Mouse (Mus musculus) kidney, adult 2 months (tissue): ENCODE measurements around the gene Orai3. TPM values are rescaled to one million over a fixed set of nuclear protein-coding genes. Genes with fewer than 3 reads are reported as not detected.
"Not testable (repeated sequence)": the region's sequence is repeated elsewhere in the genome, so short reads cannot be mapped to it uniquely, and the experiment has no call there.

Source experiments
- DNase-seq: peaks from one replicate; pipeline ENCODE4 v3.0.0; 2021
- H3K27ac ChIP-seq: fragments of 200-500 bp; 2 replicates; pipeline ENCODE4 v1.5.1; 2012; ENCODE audit warnings: low read depth, low read length, control low read depth, inconsistent platforms; ENCODE audit not compliant: insufficient read depth
- H3K27me3 ChIP-seq: fragments of 200-500 bp; replicated peaks from 2 replicates; pipeline ENCODE4 v1.6.1; 2012; ENCODE audit warnings: mild to moderate bottlenecking, moderate library complexity, low read length, inconsistent platforms; ENCODE audit not compliant: control insufficient read depth, insufficient read depth
- H3K36me3 ChIP-seq: fragments of 200-500 bp; 2 replicates; pipeline ENCODE4 v1.6.1; 2012; ENCODE audit warnings: mild to moderate bottlenecking, moderate library complexity, low read length, inconsistent platforms; ENCODE audit not compliant: control insufficient read depth, insufficient read depth
- H3K4me1 ChIP-seq: fragments of 200-500 bp; 2 replicates; pipeline ENCODE4 v1.6.1; 2011; ENCODE audit warnings: low read length; ENCODE audit not compliant: control insufficient read depth, insufficient read depth
- H3K4me3 ChIP-seq: fragments of 200-500 bp; 2 replicates; pipeline ENCODE4 v1.5.1; 2011; ENCODE audit warnings: mild to moderate bottlenecking, low read depth, low read length, control low read depth; ENCODE audit not compliant: insufficient read depth
- CTCF ChIP-seq: fragments of 200-500 bp; conservative IDR thresholded peaks from 2 replicates; pipeline ENCODE4 v1.5.1; 2011; ENCODE audit warnings: low read depth, mild to moderate bottlenecking, control low read depth, low read length, moderate library complexity, mixed read lengths; ENCODE audit not compliant: insufficient read depth, insufficient read length
- POLR2A ChIP-seq: fragments of 200-500 bp; IDR thresholded peaks from one replicate; pipeline ENCODE4 v1.6.1; 2011; ENCODE audit warnings: low read depth, low read length, control low read depth
- WGBS: fragments of 180-500 bp; shearing (Covaris S2); methylation state at CpG from one replicate; pipeline ENCODE4 v1.1.7; 2018; 5-methylcytosine and 5-hydroxymethylcytosine counted together
- polyA plus RNA-seq: library from polyadenylated mRNA; depleted of rRNA; stranded (reverse); fragments of >200 nt; gene quantifications from 2 replicates; pipeline ENCODE4 v1.2.3, GENCODE M21; 2012; rRNA removed

Gene Orai3
- polyA plus RNA-seq, result 28.2 and 34.6 TPM in 2 replicates

DNA sequence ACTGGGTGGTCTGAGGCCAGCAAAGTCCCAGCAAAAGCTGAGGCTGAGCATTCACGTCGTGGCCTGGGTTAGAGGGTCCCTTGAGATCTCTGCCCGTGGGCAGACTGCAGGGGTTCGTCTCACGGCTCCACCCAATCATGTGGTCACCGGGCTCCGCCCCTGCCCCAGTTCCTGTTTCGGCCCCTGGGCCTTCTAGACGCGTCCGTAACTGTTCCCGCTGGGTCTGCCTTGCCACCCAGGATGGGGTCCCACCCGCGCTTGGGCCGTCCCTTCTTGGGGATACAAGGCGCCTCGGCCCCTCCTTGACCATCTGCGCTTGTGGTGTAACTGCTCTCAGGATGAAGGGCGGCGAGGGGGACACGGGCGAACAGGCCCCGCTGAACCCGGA, at the start of gene Orai3:
TSS of gene Orai3 (plus strand) at position 165 of the 388 bp plus-strand sequence.
- peak; percentile 94 for DNase-seq

DNA sequence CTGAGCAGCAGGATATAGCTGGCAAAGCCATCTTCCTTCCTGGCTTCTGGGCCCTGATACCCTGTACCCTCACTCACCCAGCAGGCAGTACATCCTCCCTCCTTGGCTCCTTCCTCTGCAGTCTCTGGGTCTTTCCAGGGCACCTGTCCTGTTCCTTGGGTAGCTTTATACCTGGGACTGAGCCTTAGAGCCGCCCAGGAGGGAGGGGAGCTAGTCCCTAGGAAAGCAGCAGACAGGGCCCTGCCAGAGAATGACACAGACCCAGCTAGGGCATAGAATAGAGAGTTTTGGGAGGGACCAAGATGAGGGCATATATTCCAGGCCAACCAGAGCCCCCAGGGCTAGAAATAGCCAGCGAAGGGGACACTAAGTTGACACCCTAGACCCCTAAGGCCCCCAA, 44.1 kb upstream of the Orai3 start:
- no peak for DNase-seq
- H3K36me3 ChIP-seq, result no peaks in the 10 kb centered on the region
- no peak overlapping the region for H3K4me3 ChIP-seq
- no peak overlapping the region for H3K27ac ChIP-seq
- no peaks in the 10 kb centered on the region for H3K4me1 ChIP-seq
- TF ChIP-seq CTCF (no peak), POLR2A (no peak)
- WGBS, result 71% methylated on average over 2 of the region's 2 CpGs
- no peaks in the 10 kb centered on the region for H3K27me3 ChIP-seq

More for the DNA sequence above, at the start of gene Orai3:
- Histone ChIP-seq H3K36me3 (no peaks in the 10 kb centered on the region), H3K4me3 (peak within 1 kb of the TSS; percentile 95), H3K27ac (peak within 1 kb of the TSS; percentile 83), H3K27me3 (no peaks in the 10 kb centered on the region), H3K4me1 (peaks cover 6% of the 10 kb centered on the region; the same call in 1 of the 2 replicates)
- TF ChIP-seq CTCF (no peak), POLR2A (peak; percentile 87)
- 1% methylated on average over 24 of the region's 24 CpGs for WGBS

DNA sequence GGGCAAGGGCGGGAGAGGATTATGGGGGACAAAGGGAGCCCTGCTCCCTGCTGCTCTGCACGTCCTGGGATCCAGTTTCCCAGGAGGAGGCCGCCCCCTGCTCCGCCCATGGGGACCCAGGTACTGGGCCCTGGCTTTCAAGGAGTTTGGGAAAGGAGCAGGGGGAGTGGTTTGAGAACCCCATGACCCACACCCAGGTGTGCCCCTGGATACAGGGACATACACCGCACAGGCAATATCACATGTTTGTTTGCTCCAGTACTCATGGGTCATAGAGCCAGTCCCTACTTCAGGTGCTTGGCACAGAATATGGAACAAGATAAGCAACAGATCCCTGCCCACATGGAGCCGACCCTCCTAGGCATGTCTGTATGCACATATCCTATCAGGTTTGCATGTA, 43.7 kb upstream of the Orai3 start:
- WGBS, result 81% methylated on average over 6 of the region's 6 CpGs
- H3K36me3 ChIP-seq, result no peaks in the 10 kb centered on the region
- no peak for TF ChIP-seq POLR2A
- no peak for TF ChIP-seq CTCF
- DNase-seq, result no peak
- no peaks in the 10 kb centered on the region for H3K4me1 ChIP-seq
- no peaks in the 10 kb centered on the region for H3K27me3 ChIP-seq
- H3K27ac ChIP-seq, result no peak overlapping the region
- H3K4me3 ChIP-seq, result no peak overlapping the region

DNA sequence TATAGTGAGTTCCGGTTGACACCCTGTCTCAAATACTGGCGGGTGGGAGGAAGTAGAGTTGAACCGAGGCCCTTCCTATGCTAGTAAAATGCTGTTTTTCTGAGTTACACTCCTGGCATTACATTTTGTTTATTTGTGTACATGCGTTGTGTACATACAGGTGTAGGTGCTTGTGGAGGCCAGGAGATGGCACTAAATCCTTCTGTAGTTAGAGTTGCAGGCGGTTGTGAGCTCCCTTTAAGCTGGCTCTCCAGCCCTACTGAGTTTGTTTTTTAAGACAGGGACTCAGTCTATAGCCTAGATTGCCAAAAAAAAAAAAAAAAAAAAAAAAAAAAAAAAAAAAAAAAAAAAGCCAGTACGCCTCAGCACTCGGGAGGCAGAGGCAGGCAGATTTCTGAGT, 41.7 kb upstream of the Orai3 start:
- no peaks in the 10 kb centered on the region for H3K27me3 ChIP-seq
- TF ChIP-seq CTCF (peak; percentile 9; the same call in 1 of the 2 replicates), POLR2A (no peak)
- H3K27ac ChIP-seq, result no peak overlapping the region
- DNase-seq, result no peak
- no peaks in the 10 kb centered on the region for H3K36me3 ChIP-seq
- no peak overlapping the region for H3K4me3 ChIP-seq
- 83% methylated on average over 7 of the region's 7 CpGs for WGBS
- no peaks in the 10 kb centered on the region for H3K4me1 ChIP-seq

DNA sequence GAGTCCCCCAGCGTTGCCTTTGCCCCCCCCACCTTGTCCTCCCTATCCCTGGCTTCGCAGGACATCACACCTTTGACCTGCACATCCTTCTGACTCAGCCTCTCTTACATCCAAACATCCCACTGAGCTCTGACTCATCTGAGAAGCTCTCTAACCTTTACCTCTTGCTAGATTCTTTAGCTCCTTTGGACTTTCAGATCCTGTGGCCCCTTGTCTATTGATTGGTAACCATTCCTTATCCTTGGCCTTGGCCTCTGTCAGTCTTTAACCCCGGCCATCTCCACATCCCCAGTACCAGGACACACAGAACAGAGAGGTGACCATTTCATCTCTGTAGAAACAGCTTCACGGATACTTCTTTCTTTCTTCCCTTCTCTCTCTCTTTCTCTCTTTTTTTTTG, 39.4 kb upstream of the Orai3 start:
- Histone ChIP-seq H3K4me3 (no peak overlapping the region), H3K27ac (no peak overlapping the region), H3K27me3 (no peaks in the 10 kb centered on the region), H3K36me3 (no peaks in the 10 kb centered on the region), H3K4me1 (no peaks in the 10 kb centered on the region)
- TF ChIP-seq CTCF (no peak), POLR2A (no peak)
- 67% methylated on average over 4 of the region's 4 CpGs for WGBS
- no peak for DNase-seq

DNA sequence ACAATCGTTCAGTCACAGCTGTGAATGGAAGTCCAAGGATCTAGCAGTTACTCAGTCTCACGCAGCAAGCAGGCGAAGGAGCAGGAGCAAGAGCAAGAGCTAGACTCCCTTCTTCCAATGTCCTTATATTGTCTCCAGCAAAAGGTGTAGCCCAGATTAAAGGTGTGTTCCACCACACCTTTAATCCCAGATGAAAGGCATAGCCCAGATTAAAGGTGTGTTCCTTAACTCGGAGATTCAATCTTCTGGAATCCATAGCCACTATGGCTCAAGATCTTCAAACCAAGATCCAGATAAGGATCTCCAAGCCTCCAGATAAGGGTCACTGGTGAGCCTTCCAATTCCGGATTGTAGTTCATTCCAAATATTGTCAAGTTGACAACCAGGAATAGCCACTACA, 37.5 kb upstream of the Orai3 start, which contains the start of gene Ctf2:
TSS of gene Ctf2 (minus strand) at position 101 of the 400 bp plus-strand sequence.
- DNase-seq, H3K27ac ChIP-seq, H3K27me3 ChIP-seq, H3K4me3 ChIP-seq, H3K4me1 ChIP-seq, H3K36me3 ChIP-seq: not testable (repeated sequence)
- WGBS, result 100% methylated on average over 1 of the region's 5 CpGs

DNA sequence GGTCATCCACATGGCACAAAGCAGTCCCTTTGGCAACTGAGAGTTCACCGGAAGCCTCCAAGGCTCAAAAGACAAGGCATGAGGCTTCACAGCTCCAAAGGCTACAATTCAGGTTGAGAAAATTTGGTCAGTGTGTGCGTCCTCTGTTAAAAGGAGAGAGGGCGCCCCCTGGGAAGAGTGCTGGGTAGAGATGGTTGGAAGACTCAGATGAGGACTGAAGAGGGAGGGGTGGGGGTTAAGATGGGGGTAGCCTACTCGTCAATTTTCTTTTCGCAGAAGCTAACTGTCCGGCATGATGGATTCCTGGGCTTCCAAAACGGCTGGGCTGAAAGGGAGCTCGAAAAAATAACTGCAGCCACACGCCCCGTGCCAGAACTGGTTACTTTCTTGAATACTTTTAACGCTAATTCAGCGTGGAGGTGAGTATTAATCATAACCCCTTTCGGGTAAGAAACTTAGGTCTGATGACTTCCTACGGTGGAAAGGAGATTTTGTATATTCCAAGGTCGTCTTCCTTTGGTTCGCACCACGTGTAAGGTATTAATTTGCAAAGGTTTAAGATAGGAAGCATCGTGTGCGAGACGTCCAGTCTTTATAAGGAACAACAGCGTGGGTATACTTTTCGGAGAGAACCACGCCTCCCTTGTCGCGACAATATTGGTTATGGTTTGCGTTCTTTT, 25.1 kb upstream of the Orai3 start, which contains the start of gene Fbxl19:
TSS of gene Fbxl19 (plus strand) at position 178 of the 680 bp plus-strand sequence.
- Histone ChIP-seq H3K27ac (peak within 1 kb of the TSS; percentile 77), H3K36me3 (no peaks in the 10 kb centered on the region), H3K4me1 (peaks cover 3% of the 10 kb centered on the region; the same call in 1 of the 2 replicates), H3K27me3 (no peaks in the 10 kb centered on the region), H3K4me3 (peak within 1 kb of the TSS; percentile 87)
- WGBS, result under 1% methylated on average over 26 of the region's 26 CpGs
- TF ChIP-seq POLR2A (no peak), CTCF (peak; percentile 66)
- DNase-seq, result peak; percentile 85
